ENCODE assay signal across 9 mouse cellular contexts in genomic region chr5:90588708-90589595, GRCm38 (mm10). TPM values are rescaled to one million over a fixed set of nuclear protein-coding genes. Genes with fewer than 3 reads are reported as not detected.
DNase-seq lines count a peak whose midpoint lies in the region; ATAC-seq lines count a peak whose summit lies in the region.
"Had no signal": no experiment of that assay in that cellular context is flagged by ENCODE, and none has a peak within 500 bp of the region (broad histone marks: within the 10 kb centered on the region; RNA-seq: fewer than 3 reads in every experiment).

No protein-coding gene starts in this region.

- H3K36me3 ChIP-seq in intestine, embryonic 15.5 days, result no peaks in the 10 kb centered on the region

- no peak overlapping the region for H3K27ac ChIP-seq in intestine, embryonic 15.5 days

- H3K4me3 ChIP-seq in intestine, embryonic 15.5 days (replicated peaks), result peak overlapping the region; percentile 40

- intact Hi-C loops in heart, postnatal 25 days (cut with DNase I), result loop anchor here (5.0 kb wide), 2 partner anchors 182 to 387 kb away; no protein-coding TSS in a partner anchor
- intact Hi-C loops in left cerebral cortex, postnatal 10 days (cut with DNase I), result loop anchor here (2.0 to 10.0 kb wide), 2 partner anchors 84 to 184 kb away; no protein-coding TSS in a partner anchor

- H3K9ac ChIP-seq in intestine, embryonic 15.5 days, result no peak overlapping the region; the same call in 1 of the 2 replicates

- H3K4me1 ChIP-seq in intestine, embryonic 15.5 days (replicated peaks), result 0 out of 2 replicates have a peak, but pooled peaks cover 3% of the 10 kb centered on the region

- no peaks in the 10 kb centered on the region for H3K27me3 ChIP-seq in intestine, embryonic 15.5 days (replicated peaks)

- 24% methylated on average over 25 of the region's 25 CpGs for WGBS in intestine, embryonic 15.5 days

- H3K9me3 ChIP-seq in intestine, embryonic 15.5 days, result no peaks in the 10 kb centered on the region

- peak; percentile 91 for DNase-seq in heart, adult 11 months
- no peak for DNase-seq in heart, postnatal 25 days (ENCODE audit: low spot score)
- peak; percentile 83 for DNase-seq in embryo, embryonic 11 days
- peak; percentile 19 for DNase-seq in gastrocnemius, postnatal 25 days
- DNase-seq in left cerebral cortex, postnatal 10 days (ENCODE audit: extremely low spot score in 1 of 2, low spot score in 2 of 2), result peak; percentile 70 to 87
- peak; percentile 84 to 86 for DNase-seq in right cerebral cortex, postnatal 10 days (ENCODE audit: low spot score in 2 of 2)

- ATAC-seq in intestine, embryonic 15.5 days, result peak; percentile 73
- peak; percentile 86 for ATAC-seq in megakaryocyte progenitor cell, adult 5-6 weeks (replicated peaks; ENCODE audit: poor library complexity)

- peak overlapping the region; percentile 75 for H3K4me2 ChIP-seq in intestine, embryonic 15.5 days (replicated peaks)

RNA-seq across cellular contexts. Expression of gene 5830473C10Rik, which starts 28.0 kb away (rescaled TPM):
- not detected for total RNA-seq in heart, postnatal 25 days (2021)
- not detected for total RNA-seq in gastrocnemius, postnatal 25 days (2021)
- polyA plus RNA-seq in intestine, embryonic 15.5 days (2015; fragmentation: Nextera tagmentation; extraction: Ambion mirVana), result 0.06 TPM in 1 of 2 replicates, not detected in the other
- total RNA-seq in left cerebral cortex, postnatal 10 days (2021), result 1 to 10 TPM in 1 of 2 experiments, under 1 TPM in 1; 0.89 to 1.1 TPM
- not detected in 2 replicates for total RNA-seq in megakaryocyte progenitor cell, adult 5-6 weeks (2015)
- total RNA-seq in megakaryocyte progenitor cell, adult 5-6 weeks (2017), result not detected in 2 replicates
- polyA plus RNA-seq: C2C12 had no signal

RNA-seq across cellular contexts. Expression of gene Rassf6, which starts 51.5 kb away (rescaled TPM):
- total RNA-seq in heart, postnatal 25 days (2021), result not detected
- total RNA-seq in gastrocnemius, postnatal 25 days (2021), result not detected
- polyA plus RNA-seq in intestine, embryonic 15.5 days (2015; fragmentation: Nextera tagmentation; extraction: Ambion mirVana), result 26.9 and 29.0 TPM in 2 replicates
- 1 to 10 TPM in 1 of 2 experiments, under 1 TPM in 1; 0.81 to 1.9 TPM for total RNA-seq in left cerebral cortex, postnatal 10 days (2021)
- 0.52 TPM in 1 of 2 replicates, not detected in the other for total RNA-seq in megakaryocyte progenitor cell, adult 5-6 weeks (2015)
- not detected in 2 replicates for total RNA-seq in megakaryocyte progenitor cell, adult 5-6 weeks (2017)
